Mouse (Mus musculus) kidney, embryonic 14.5 days (tissue): ENCODE results near the gene Sync. TPM values are rescaled to one million over a fixed set of nuclear protein-coding genes. Genes with fewer than 3 reads are reported as not detected.

Source experiments
- ATAC-seq: fragments of 200-750 bp; cut with Nextera tagmentation; 2 replicates; pipeline ENCODE4 v1.8.0; 2017; ENCODE audit warnings: moderate number of reproducible peaks, mild to moderate bottlenecking, moderate TSS enrichment, moderate library complexity; ENCODE audit not compliant: low FRiP score, low TSS enrichment
- H3K27ac ChIP-seq: fragments of 300-500 bp; sonication (generic); 2 replicates; pipeline ENCODE4 v1.5.1; 2014; ENCODE audit warnings: low read depth, mild to moderate bottlenecking, low read length, moderate library complexity, mixed read lengths
- H3K27me3 ChIP-seq: fragments of 300-500 bp; sonication (generic); 2 replicates; pipeline ENCODE4 v1.6.1; 2014; ENCODE audit warnings: mild to moderate bottlenecking, low read length; ENCODE audit not compliant: control insufficient read depth, insufficient read depth
- H3K36me3 ChIP-seq: fragments of 300-500 bp; sonication (generic); 2 replicates; pipeline ENCODE4 v1.6.1; 2014; ENCODE audit warnings: low read length, mixed read lengths; ENCODE audit not compliant: control insufficient read depth, insufficient read depth
- H3K4me1 ChIP-seq: fragments of 300-500 bp; sonication (generic); 2 replicates; pipeline ENCODE4 v1.6.1; 2014; ENCODE audit warnings: low read length, mixed read lengths; ENCODE audit not compliant: control insufficient read depth, insufficient read depth
- H3K4me2 ChIP-seq: fragments of 300-500 bp; sonication (generic); replicated peaks from 2 replicates; pipeline ENCODE4 v1.6.1; 2014; ENCODE audit warnings: low read depth, mild to moderate bottlenecking, low read length
- H3K4me3 ChIP-seq: fragments of 300-500 bp; sonication (generic); 2 replicates; pipeline ENCODE4 v1.5.1; 2014; ENCODE audit warnings: mild to moderate bottlenecking, low read length
- H3K9ac ChIP-seq: fragments of 300-500 bp; sonication (generic); 2 replicates; pipeline ENCODE4 v1.6.1; 2014; ENCODE audit warnings: low read depth, mild to moderate bottlenecking, low read length, moderate library complexity
- H3K9me3 ChIP-seq: fragments of 300-500 bp; sonication (generic); 2 replicates; pipeline ENCODE4 v1.6.1; 2016; ENCODE audit warnings: low read length; ENCODE audit not compliant: control insufficient read depth
- WGBS: fragments of 180-500 bp; shearing (Covaris S2); extraction: QIAGEN DNeasy Blood & Tissue Kit; methylation state at CpG from one replicate; pipeline ENCODE4 v1.1.7; 2014; 5-methylcytosine and 5-hydroxymethylcytosine counted together
- polyA plus RNA-seq: library from polyadenylated mRNA; unstranded; fragments of >200 nt; fragmentation: Nextera tagmentation; extraction: Ambion mirVana; gene quantifications from 2 replicates; pipeline ENCODE4 v1.2.1, GENCODE M21; 2014

Sync gene
- polyA plus RNA-seq, 1 experiment from 2014 or later, result 0.84 TPM

DNA sequence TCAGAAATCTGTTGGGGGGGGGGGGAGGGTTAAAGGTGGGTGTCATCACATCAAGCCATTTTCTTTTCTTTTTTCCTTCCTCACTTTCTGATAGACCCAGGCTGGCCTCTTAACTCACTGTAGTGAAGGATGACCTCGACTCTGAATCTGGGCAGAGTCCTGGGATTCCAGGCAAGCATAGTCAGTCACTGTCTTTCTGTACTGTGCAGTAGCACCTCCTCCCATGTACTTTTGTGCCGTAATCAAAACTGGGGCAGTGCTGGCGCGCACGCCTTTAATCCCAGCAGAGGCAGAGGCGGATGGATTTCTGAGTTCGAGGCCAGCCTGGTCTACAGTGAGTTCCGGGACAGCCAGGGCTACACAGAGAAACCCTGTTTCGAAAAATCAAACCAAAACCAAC lies 16.4 kb downstream of the Sync start:
- H3K27ac ChIP-seq, result no peak overlapping the region
- H3K4me3 ChIP-seq, result no peak overlapping the region
- ATAC-seq, result peak; percentile 37
- no peak overlapping the region for H3K9ac ChIP-seq
- peaks cover 33% of the 10 kb centered on the region for H3K36me3 ChIP-seq
- H3K27me3 ChIP-seq, result no peaks in the 10 kb centered on the region
- no peak overlapping the region for H3K4me2 ChIP-seq
- no peaks in the 10 kb centered on the region for H3K9me3 ChIP-seq
- 0 out of 2 replicates have a peak, but pooled peaks cover 3% of the 10 kb centered on the region for H3K4me1 ChIP-seq
- 85% methylated on average over 9 of the region's 9 CpGs for WGBS

DNA sequence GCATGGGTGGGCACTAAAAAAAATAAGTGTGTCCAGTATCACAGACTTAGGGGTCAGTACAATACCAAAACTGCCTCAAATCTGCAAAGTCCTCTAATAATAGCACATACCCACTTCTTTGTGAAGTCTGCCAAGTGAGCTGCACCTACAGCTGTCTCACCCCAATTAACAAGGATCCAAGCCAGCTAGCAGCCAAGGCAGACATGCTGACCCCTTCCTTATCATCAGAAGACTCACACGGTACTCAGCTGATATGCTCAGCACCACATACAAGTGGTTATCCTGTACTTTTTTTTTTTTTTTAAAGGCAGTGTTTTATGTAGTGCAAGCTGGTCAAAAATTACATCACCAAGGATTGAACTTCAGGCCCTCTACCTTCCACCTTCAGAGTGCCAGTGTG lies 16.9 kb downstream of the Sync start:
- H3K9me3 ChIP-seq, result no peaks in the 10 kb centered on the region
- no peaks in the 10 kb centered on the region for H3K27me3 ChIP-seq
- no peak overlapping the region for H3K27ac ChIP-seq
- H3K36me3 ChIP-seq, result peaks cover 37% of the 10 kb centered on the region
- no peak overlapping the region for H3K4me2 ChIP-seq
- 64% methylated on average over 1 of the region's 1 CpGs for WGBS
- H3K4me1 ChIP-seq, result no peaks in the 10 kb centered on the region
- ATAC-seq, result 0 out of 2 replicates have a peak, but pooled peaks have one; percentile 16
- no peak overlapping the region for H3K4me3 ChIP-seq
- no peak overlapping the region for H3K9ac ChIP-seq

- WGBS, result 98% methylated on average over 1 of the region's 1 CpGs
- Histone ChIP-seq H3K9me3 (no peaks in the 10 kb centered on the region), H3K4me2 (no peak overlapping the region), H3K4me1 (no peaks in the 10 kb centered on the region), H3K27ac (no peak overlapping the region), H3K4me3 (no peak overlapping the region), H3K27me3 (no peaks in the 10 kb centered on the region), H3K9ac (no peak overlapping the region), H3K36me3 (peaks cover 70% of the 10 kb centered on the region)
- no peak for ATAC-seq
Observed at GRCm38 (mm10) chr4:129307936-129308335, 20.5 kb downstream of the Sync start.

GRCm38 (mm10) chr4:129313886-129314285 lies 26.5 kb downstream of the Sync start:
- H3K4me2 ChIP-seq, result no peak overlapping the region
- no peak for ATAC-seq
- peaks cover 96% of the 10 kb centered on the region for H3K36me3 ChIP-seq

DNA sequence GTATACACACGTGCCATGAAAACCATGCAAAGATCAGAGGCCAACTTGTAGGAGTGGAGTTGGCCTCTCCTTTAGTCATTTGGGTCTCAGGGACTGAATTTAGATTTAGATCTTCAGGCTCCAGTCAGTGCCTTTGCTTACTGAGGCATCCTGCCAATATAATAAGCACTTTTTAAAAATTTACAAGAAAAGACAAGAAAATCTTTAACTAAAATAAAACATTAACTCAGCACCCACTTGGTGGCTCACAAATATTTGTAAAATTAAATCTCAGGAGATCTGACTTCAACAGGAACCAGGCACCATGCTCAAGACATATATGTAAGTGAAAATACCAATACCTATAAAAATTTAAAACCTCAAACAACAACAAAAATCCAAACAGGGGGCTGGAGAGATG lies 33.5 kb downstream of the Sync start:
- no peaks in the 10 kb centered on the region for H3K9me3 ChIP-seq
- no peak overlapping the region for H3K27ac ChIP-seq
- no peaks in the 10 kb centered on the region for H3K4me1 ChIP-seq
- WGBS, result 78% methylated on average over 1 of the region's 1 CpGs
- H3K4me2 ChIP-seq, result no peak overlapping the region
- ATAC-seq, result no peak
- no peaks in the 10 kb centered on the region for H3K27me3 ChIP-seq
- H3K4me3 ChIP-seq, result no peak overlapping the region
- H3K9ac ChIP-seq, result no peak overlapping the region
- peaks cover 82% of the 10 kb centered on the region for H3K36me3 ChIP-seq

More at GRCm38 (mm10) chr4:129313886-129314285, 26.5 kb downstream of the Sync start:
- Histone ChIP-seq H3K4me3 (no peak overlapping the region), H3K9me3 (no peaks in the 10 kb centered on the region), H3K27ac (no peak overlapping the region), H3K4me1 (no peaks in the 10 kb centered on the region), H3K27me3 (no peaks in the 10 kb centered on the region), H3K9ac (no peak overlapping the region)
- WGBS, result 84% methylated on average over 3 of the region's 3 CpGs

GRCm38 (mm10) chr4:129322042-129322441 lies 34.6 kb downstream of the Sync start:
- WGBS, result 95% methylated on average over 5 of the region's 5 CpGs
- H3K9me3 ChIP-seq, result no peaks in the 10 kb centered on the region
- no peaks in the 10 kb centered on the region for H3K27me3 ChIP-seq
- no peak overlapping the region for H3K4me2 ChIP-seq
- no peak overlapping the region for H3K9ac ChIP-seq
- H3K4me3 ChIP-seq, result no peak overlapping the region
- no peaks in the 10 kb centered on the region for H3K4me1 ChIP-seq
- peaks cover 79% of the 10 kb centered on the region for H3K36me3 ChIP-seq
- no peak overlapping the region for H3K27ac ChIP-seq
- ATAC-seq, result no peak

DNA sequence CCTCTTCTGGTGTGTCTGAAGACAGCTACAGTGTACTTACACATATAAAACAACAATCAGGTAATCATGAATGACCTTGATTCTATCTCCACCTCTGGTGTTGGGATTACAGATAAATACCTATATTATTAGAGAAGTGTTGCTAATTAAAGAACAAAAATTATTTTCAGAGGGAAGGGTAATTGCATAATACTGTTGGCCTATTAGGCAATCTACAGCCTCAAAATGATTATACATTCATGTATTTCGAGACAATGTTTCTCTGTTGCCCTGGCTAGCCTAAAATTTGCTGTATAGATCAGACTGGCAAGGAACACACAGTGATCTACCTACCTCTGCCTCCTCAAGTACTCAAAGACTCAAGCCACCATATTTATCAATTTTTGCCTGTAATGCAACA lies 36.1 kb downstream of the Sync start:
- no peak overlapping the region for H3K9ac ChIP-seq
- no peaks in the 10 kb centered on the region for H3K4me1 ChIP-seq
- ATAC-seq, result no peak
- no peak overlapping the region for H3K4me2 ChIP-seq
- H3K27me3 ChIP-seq, result no peaks in the 10 kb centered on the region
- 97% methylated on average over 1 of the region's 1 CpGs for WGBS
- peaks cover 79% of the 10 kb centered on the region for H3K36me3 ChIP-seq
- no peak overlapping the region for H3K4me3 ChIP-seq
- H3K9me3 ChIP-seq, result no peaks in the 10 kb centered on the region
- H3K27ac ChIP-seq, result no peak overlapping the region

- Histone ChIP-seq H3K4me2 (no peak overlapping the region), H3K27ac (no peak overlapping the region), H3K4me3 (no peak overlapping the region), H3K9ac (no peak overlapping the region), H3K27me3 (no peaks in the 10 kb centered on the region), H3K36me3 (peaks cover 77% of the 10 kb centered on the region), H3K9me3 (no peaks in the 10 kb centered on the region), H3K4me1 (no peaks in the 10 kb centered on the region)
- 90% methylated on average over 1 of the region's 1 CpGs for WGBS
- no peak for ATAC-seq
Observed at GRCm38 (mm10) chr4:129324756-129325155, 37.3 kb downstream of the Sync start.

- Histone ChIP-seq H3K9ac (no peak overlapping the region), H3K4me1 (0 out of 2 replicates have a peak, but pooled peaks cover 1% of the 10 kb centered on the region), H3K9me3 (no peaks in the 10 kb centered on the region), H3K4me2 (no peak overlapping the region), H3K27ac (no peak overlapping the region), H3K36me3 (peaks cover 78% of the 10 kb centered on the region), H3K4me3 (no peak overlapping the region), H3K27me3 (no peaks in the 10 kb centered on the region)
- no peak for ATAC-seq
- 73% methylated on average over 1 of the region's 1 CpGs for WGBS
Observed at GRCm38 (mm10) chr4:129326191-129326590, 38.8 kb downstream of the Sync start.
